Mouse (Mus musculus) C2C12 (cell line): ENCODE measurements around the gene Csrp1.

Source experiments
- CTCF ChIP-seq: IDR thresholded peaks from one replicate; pipeline ENCODE4 v1.5.1; 2011; ENCODE audit not compliant: control insufficient read depth, insufficient read depth, insufficient read length
- FOSL1 ChIP-seq: IDR thresholded peaks from one replicate; pipeline ENCODE4 v1.8.0; 2011; ENCODE audit warnings: mild to moderate bottlenecking, low read length; ENCODE audit not compliant: poor library complexity, insufficient read depth, severe bottlenecking
- MAX ChIP-seq: IDR thresholded peaks from one replicate; pipeline ENCODE4 v1.6.1; 2011; ENCODE audit warnings: mild to moderate bottlenecking, control low read depth
- MYOD1 ChIP-seq: IDR thresholded peaks from one replicate; pipeline ENCODE4 v1.6.1; 2011; ENCODE audit warnings: low read depth; ENCODE audit not compliant: control insufficient read depth, insufficient read length
- MYOG ChIP-seq: IDR thresholded peaks from one replicate; pipeline ENCODE4 v1.6.1; 2011; ENCODE audit not compliant: control insufficient read depth, insufficient read length; ENCODE audit errors: extremely low read depth

GRCm38 (mm10) chr1:135684895-135685294, 35.0 kb upstream of the Csrp1 start:
- no peak for TF ChIP-seq MYOD1
- TF ChIP-seq MAX: no peak
- TF ChIP-seq MYOG: no peak
- TF ChIP-seq CTCF: no peak
- no peak for TF ChIP-seq FOSL1
